Mouse (Mus musculus) embryonic fibroblast, embryonic 13.5 days (primary cell): Measurements from ENCODE around the gene Gm9857.

Source experiments
- CTCF ChIP-seq: IDR thresholded peaks from 2 replicates; pipeline ENCODE4 v1.5.1; 2011; ENCODE audit warnings: mild to moderate bottlenecking, control low read depth, low read length, moderate library complexity, borderline replicate concordance; ENCODE audit not compliant: insufficient read depth
- POLR2A ChIP-seq: IDR thresholded peaks from 2 replicates; pipeline ENCODE4 v1.6.1; 2011; ENCODE audit warnings: low read depth, mild to moderate bottlenecking, control low read depth, low read length, moderate library complexity

GRCm38 (mm10) chr3:108940001-108940633 lies at the start of gene Gm9857:
- no peak for TF ChIP-seq CTCF
- no peak for TF ChIP-seq POLR2A
